Mouse (Mus musculus) activated CD4-positive, CD25-positive, alpha-beta regulatory T cell (primary cell): Measurements from ENCODE around the gene Cmc4. TPM values are rescaled to one million over a fixed set of nuclear protein-coding genes. Genes with fewer than 3 reads are reported as not detected.

Experiments
- polyA plus RNA-seq, 2 experiments: library from polyadenylated mRNA; unstranded; fragments of 100-300 nt; shearing (Covaris generic); gene quantifications; one replicate each; pipeline ENCODE4 v1.2.1; 2017

The Cmc4 gene
- 10 to 100 TPM; 19.1 to 22.2 TPM for polyA plus RNA-seq

DNA sequence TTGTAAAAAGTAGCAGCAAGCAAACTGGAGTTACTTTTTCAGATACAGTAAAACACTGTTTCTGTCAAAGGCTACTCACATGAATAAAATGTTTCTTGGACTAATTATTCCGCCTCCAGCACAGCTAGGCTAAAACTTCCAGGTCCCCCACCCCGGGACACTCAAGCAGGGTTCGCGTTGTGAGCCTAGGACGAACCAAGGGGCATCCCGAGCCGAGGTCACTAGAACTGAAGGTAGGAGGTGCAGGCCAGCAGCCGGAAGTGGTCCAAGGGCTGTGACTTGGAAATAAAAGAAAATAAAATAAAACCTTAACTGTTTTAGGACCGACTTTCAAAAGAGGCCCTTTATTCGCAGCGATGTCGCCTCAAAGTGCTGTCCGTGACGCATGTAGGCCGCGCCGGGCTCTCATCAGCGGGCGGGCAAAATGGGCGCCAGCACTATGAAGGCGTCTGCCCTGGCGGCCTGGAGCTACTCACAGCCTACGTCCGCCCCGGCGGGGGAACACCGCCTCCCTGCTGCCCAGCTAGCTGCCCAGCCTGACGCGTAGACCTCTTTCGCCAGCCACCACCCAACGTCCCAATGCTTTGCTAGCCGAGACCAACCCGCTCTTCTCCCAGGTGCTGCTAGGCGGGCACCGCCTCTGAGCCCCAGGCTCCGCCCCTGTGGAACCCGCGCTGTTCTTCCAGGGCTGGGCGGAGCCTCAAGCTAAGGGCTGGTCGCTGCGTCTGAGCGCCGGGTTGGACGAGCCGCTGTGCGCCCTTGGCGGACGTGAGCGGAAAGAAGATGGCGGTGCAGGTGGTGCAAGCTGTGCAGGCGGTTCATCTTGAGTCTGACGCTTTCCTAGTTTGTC lies at the start of gene Cmc4, which contains the start of the genes Mtcp1 and Brcc3:
Gene Cmc4 (minus strand): TSS at position 649 of the 850 bp plus-strand sequence.
Gene Mtcp1 (minus strand): TSS at position 653 of the 850 bp plus-strand sequence.
Gene Brcc3 (plus strand): TSS at position 693 of the 850 bp plus-strand sequence.

DNA sequence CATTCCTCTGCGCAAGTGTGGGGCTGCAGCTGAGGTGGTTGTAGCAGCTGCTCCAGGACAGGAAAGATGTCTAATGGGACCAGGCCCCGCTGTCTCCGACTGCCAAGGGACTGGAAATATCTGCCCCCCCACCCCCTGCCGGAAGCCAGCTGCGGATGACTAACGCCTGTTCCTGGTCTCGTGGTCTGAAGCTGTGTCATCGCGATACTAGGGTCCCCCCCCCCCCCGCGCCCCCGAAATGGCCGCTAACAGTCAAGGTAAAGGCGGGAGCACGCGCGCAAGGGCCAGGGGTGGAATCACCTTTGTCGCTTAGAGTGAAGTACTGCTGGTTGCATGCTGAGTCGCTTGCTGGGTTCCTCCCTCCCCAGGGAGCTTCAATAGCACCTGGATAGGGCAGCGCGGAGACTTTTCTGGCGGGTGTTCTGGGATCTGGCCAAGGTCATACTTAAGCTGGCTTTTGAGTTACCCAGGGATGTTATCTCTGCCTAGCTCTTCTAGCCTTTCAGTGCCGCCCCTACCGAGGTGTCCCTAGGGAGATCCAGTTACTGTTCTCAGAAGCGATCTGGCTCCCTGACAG lies 34.1 kb downstream of the Cmc4 start, which contains the start of the genes Fundc2 and F8:
Gene Fundc2 (plus strand): TSS at position 205 of the 577 bp plus-strand sequence.
Gene F8 (minus strand): TSS at position 421 of the 577 bp plus-strand sequence.

Other genes starting within 250 kb of the Cmc4 start
- 10 to 100 TPM; 59.8 to 64.5 TPM for gene Fundc2, start 34.2 kb downstream of the Cmc4 start, polyA plus RNA-seq
- gene F8, start 34.0 kb downstream of the Cmc4 start, polyA plus RNA-seq: 1 to 10 TPM; 1.2 to 1.5 TPM
- gene Mtcp1, start within 50 bp of the Cmc4 start, polyA plus RNA-seq: 1 to 10 TPM; 6.8 to 8.3 TPM
- 10 to 100 TPM; 52.5 to 58.1 TPM for gene Brcc3, start within 50 bp of the Cmc4 start, polyA plus RNA-seq
- gene Vbp1, start 97.7 kb upstream of the Cmc4 start, polyA plus RNA-seq: 100 to 1,000 TPM; 125 to 136 TPM
- gene Rab39b, start 161.6 kb upstream of the Cmc4 start, polyA plus RNA-seq: 1 to 10 TPM in 1 of 2 experiments, under 1 TPM in 1; 0.57 to 1.4 TPM